Mouse (Mus musculus) ES-E14 (cell line): ENCODE results near the gene Foxp1. TPM values are rescaled to one million over a fixed set of nuclear protein-coding genes. Genes with fewer than 3 reads are reported as not detected.

Experiments used
- DNase-seq: peaks from one replicate; pipeline ENCODE4 v3.0.0-alpha.2; 2013; ENCODE audit warnings: low read depth, low spot score
- H3K27ac ChIP-seq: 2 replicates; pipeline ENCODE4 v1.5.1; 2012; ENCODE audit warnings: low read depth, mild to moderate bottlenecking, low read length, moderate library complexity, mixed read lengths; ENCODE audit not compliant: poor library complexity, insufficient read depth, severe bottlenecking
- H3K36me3 ChIP-seq: 2 replicates; pipeline ENCODE4 v1.6.1; 2012; ENCODE audit warnings: mild to moderate bottlenecking, low read length, moderate library complexity, mixed read lengths; ENCODE audit not compliant: control insufficient read depth, poor library complexity, insufficient read depth, severe bottlenecking
- H3K4me1 ChIP-seq, 2 experiments: fragments of 150-350 bp in 1 of 2; sonication (generic) in 1 of 2; 2 replicates each; pipeline ENCODE4 v1.6.1; 2012; ENCODE audit warnings: low read length in 2 of 2, mild to moderate bottlenecking in 1 of 2, mixed read lengths in 1 of 2; ENCODE audit not compliant: control insufficient read depth in 2 of 2, insufficient read depth in 2 of 2, poor library complexity in 1 of 2
- H3K4me3 ChIP-seq, 2 experiments: fragments of 150-350 bp in 1 of 2; sonication (generic) in 1 of 2; 2 replicates each; pipeline ENCODE4 v1.5.1; 2012; ENCODE audit warnings: low read length in 2 of 2, low read depth in 1 of 2, mild to moderate bottlenecking in 1 of 2, mixed read lengths in 1 of 2; ENCODE audit not compliant: insufficient read depth in 1 of 2, poor library complexity in 1 of 2, severe bottlenecking in 1 of 2
- H3K9ac ChIP-seq: 2 replicates; pipeline ENCODE4 v1.6.1; 2012; ENCODE audit warnings: low read depth, mild to moderate bottlenecking, low read length, mixed read lengths; ENCODE audit not compliant: poor library complexity, insufficient read depth, severe bottlenecking
- H3K9me3 ChIP-seq: fragments of 150-350 bp; sonication (generic); 2 replicates; pipeline ENCODE4 v1.6.1; 2012; ENCODE audit warnings: low read depth, mild to moderate bottlenecking, low read length; ENCODE audit not compliant: control insufficient read depth, insufficient read depth
- CHD2 ChIP-seq: IDR thresholded peaks from 2 replicates; pipeline ENCODE4 v1.6.1; 2014; ENCODE audit warnings: mild to moderate bottlenecking, low read depth, low read length, inconsistent platforms
- HCFC1 ChIP-seq: IDR thresholded peaks from 2 replicates; pipeline ENCODE4 v1.6.1; 2012; ENCODE audit warnings: low read length, inconsistent platforms, borderline replicate concordance; ENCODE audit not compliant: insufficient read depth
- MAFK ChIP-seq: IDR thresholded peaks from 2 replicates; pipeline ENCODE4 v1.6.1; 2014; ENCODE audit warnings: mild to moderate bottlenecking, low read depth, low read length, inconsistent platforms; ENCODE audit not compliant: insufficient read depth
- ZC3H11A ChIP-seq: IDR thresholded peaks from 2 replicates; pipeline ENCODE4 v1.6.1; 2012; ENCODE audit warnings: low read depth, mild to moderate bottlenecking, inconsistent platforms, low read length, borderline replicate concordance
- ZNF384 ChIP-seq: IDR thresholded peaks from 2 replicates; pipeline ENCODE4 v1.6.1; 2012; ENCODE audit warnings: low read depth, low read length, inconsistent platforms
- in situ Hi-C, 2 experiments: fragments of 600-800 bp; cut with MboI; formaldehyde crosslinking; loops; one replicate each; pipeline ENCODE4 v1.15.1; 2025; ENCODE audit warnings: low sequenced_read_pairs in 2 of 2, inconsistent platforms in 1 of 2; ENCODE audit not compliant: unreplicated experiment in 2 of 2
- total RNA-seq: library from RNA; depleted of rRNA; stranded (reverse); fragments of 300-350 nt; gene quantifications from 2 replicates; pipeline ENCODE4 v1.2.3, GENCODE M21; 2012

Foxp1 gene
- total RNA-seq, 1 experiment, result 70.0 TPM

DNA sequence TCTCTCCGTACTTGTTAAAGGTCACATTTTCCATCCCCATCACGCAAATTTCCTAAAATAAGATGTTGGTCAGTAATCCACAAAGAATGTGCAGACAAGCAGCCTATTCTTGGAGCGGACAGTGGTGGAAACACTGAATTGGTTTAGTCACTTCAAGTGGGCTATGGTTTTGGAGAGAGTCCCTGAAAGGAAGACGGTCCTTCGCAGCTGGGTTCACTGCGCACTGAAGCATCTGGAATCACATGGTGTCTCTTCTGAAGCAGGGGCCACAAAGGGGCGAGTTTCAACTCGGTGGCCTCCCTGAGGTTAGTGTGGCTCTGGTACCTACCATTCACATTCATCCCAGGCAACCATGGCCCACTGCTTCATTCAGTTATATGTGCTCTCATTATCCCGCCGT is 588.1 kb downstream of the Foxp1 start:
- TF ChIP-seq HCFC1 (no peak), MAFK (no peak), ZC3H11A (no peak), ZNF384 (no peak), CHD2 (no peak)
- Histone ChIP-seq H3K4me3 (no peak overlapping the region), H3K9me3 (no peaks in the 10 kb centered on the region), H3K4me1 (peaks cover 0 to 4% of the 10 kb centered on the region in 2 experiments; a peak in 1 of 4 replicates), H3K27ac (no peak overlapping the region), H3K36me3 (peaks cover 31% of the 10 kb centered on the region), H3K9ac (no peak overlapping the region)
- in situ Hi-C loops, result no loop called here
- no peak for DNase-seq

DNA sequence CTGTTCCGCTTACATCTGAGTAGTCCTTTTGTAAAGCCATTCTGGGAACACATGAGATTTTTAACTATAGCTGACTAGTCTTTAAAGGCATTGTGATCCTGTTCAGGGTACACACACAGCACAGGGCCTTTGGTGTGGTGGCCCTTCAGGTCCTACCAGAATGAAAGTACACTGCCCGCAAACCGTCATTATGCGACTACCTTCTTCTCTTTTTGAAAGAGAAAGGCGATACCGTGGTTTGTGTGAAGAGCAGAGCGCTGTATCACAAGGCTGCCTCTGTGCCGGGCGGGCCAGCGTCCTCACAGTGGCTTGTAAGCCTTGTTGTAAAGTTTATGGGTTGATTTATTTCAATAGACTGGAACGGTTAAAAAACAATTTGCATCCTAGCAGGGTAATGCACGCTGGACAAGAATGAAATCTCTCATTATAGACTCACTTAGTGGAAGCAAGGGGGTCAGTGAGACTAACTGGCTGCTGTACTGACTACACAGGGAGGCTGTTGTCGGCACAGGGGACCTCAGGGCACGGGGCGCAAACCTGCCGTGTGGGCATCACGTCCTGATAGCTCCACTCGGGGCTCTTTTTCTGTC is 589.3 kb downstream of the Foxp1 start:
- peaks cover 29% of the 10 kb centered on the region for H3K36me3 ChIP-seq

DNA sequence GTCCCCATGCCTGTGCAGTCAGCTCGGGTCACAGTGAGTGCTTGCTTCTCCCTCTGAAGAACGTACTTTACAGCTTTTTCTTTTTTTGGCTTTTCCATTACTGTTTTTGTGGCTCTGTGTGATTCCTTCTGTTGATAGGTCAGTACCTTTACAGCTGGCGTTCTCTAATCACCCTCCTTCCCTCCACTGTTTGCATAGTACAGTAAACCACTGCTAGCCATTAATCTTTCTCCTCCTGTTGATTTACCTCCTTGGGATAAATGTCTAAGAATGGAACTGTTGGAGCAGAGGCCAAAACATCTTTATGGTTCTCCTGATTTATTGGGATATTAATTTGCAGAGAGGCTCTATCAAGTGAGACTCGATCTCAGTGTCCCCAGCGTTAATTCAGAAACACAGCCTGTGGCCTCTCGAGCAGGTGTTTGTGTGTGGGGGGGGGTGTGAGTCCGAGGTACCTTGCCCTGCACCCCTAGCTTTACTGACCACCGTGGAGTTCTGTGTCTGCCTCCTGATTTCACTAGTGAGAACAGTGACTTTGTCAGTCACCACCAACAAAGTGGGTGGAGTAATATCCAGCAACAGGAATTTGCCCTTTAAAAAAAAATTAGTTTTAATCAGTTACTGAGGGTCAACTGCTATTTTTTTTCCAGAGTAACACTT is 590.5 kb downstream of the Foxp1 start:
- in situ Hi-C loops, result no loop called here
- Histone ChIP-seq H3K27ac (no peak overlapping the region), H3K9ac (no peak overlapping the region), H3K9me3 (no peaks in the 10 kb centered on the region), H3K4me3 (no peak overlapping the region), H3K36me3 (peaks cover 29% of the 10 kb centered on the region), H3K4me1 (peaks cover 0 to 8% of the 10 kb centered on the region in 2 experiments; a peak in 1 of 4 replicates)
- TF ChIP-seq ZNF384 (no peak), CHD2 (no peak), HCFC1 (no peak), MAFK (no peak), ZC3H11A (no peak)
- DNase-seq, result no peak

More for the DNA sequence above, 589.3 kb downstream of the Foxp1 start:
- H3K9me3 ChIP-seq, result no peaks in the 10 kb centered on the region
- H3K4me3 ChIP-seq, result no peak overlapping the region
- DNase-seq, result no peak
- peaks cover 0 to 7% of the 10 kb centered on the region in 2 experiments; a peak in 1 of 4 replicates for H3K4me1 ChIP-seq
- in situ Hi-C loops, result no loop called here
- H3K9ac ChIP-seq, result no peak overlapping the region
- TF ChIP-seq CHD2 (no peak), ZC3H11A (no peak), HCFC1 (no peak), ZNF384 (no peak), MAFK (no peak)
- no peak overlapping the region for H3K27ac ChIP-seq

DNA sequence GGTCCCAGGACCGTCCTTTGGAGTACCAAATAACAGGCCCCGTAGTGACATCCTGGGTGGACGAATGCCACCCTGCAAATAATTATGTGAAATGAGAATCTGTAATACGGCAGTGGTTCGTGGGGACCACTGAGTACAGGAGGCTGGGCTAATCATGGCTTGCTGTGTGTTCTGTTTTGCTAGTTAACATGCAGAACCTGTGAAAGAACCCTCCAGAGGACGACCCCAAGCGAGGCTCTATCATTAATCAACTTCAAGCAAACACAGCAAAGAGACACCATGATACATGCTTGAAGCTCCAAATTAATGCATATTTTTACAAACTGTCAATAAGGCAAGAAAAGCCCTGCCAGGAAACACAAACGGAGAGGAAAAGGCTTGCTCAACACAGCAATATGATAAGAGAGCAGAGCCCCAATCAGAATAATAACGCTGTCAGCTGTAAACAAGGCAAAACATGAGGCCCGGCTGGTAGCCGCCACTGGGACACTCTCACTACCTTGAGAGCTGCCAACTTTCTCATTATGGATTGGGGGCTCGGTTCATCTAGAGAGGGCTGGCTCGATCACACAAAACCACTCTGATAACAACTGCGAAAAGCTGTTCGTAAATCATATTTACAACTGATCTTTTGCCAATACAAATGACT is 591.7 kb downstream of the Foxp1 start:
- no peak for DNase-seq
- TF ChIP-seq HCFC1 (no peak), CHD2 (no peak), ZC3H11A (no peak), ZNF384 (no peak), MAFK (no peak)
- H3K36me3 ChIP-seq, result peaks cover 25% of the 10 kb centered on the region
- no peak overlapping the region for H3K9ac ChIP-seq
- no peaks in the 10 kb centered on the region for H3K9me3 ChIP-seq
- no peak overlapping the region for H3K27ac ChIP-seq
- peaks cover 0 to 8% of the 10 kb centered on the region in 2 experiments; a peak in 1 of 4 replicates for H3K4me1 ChIP-seq
- no peak overlapping the region for H3K4me3 ChIP-seq
- in situ Hi-C loops, result no loop called here
